ENCODE assay signal across 8 mouse cellular contexts in genomic region chr6:82772451-82773101, GRCm38 (mm10). TPM values are rescaled to one million over a fixed set of nuclear protein-coding genes. Genes with fewer than 3 reads are reported as not detected.
DNase-seq lines count a peak whose midpoint lies in the region; ATAC-seq and TF ChIP-seq lines count a peak whose summit lies in the region.

No protein-coding gene starts in this region.

- intact Hi-C loops in left cerebral cortex, adult 2 months (cut with DNase I) = no loop called here
- intact Hi-C loops in left cerebral cortex, postnatal 25 days (cut with DNase I) = no loop called here

- 0 out of 2 replicates have a peak, but pooled peaks cover 5% of the 10 kb centered on the region for H3K4me1 ChIP-seq in forebrain, embryonic 14.5 days (ENCODE audit: control insufficient read depth, insufficient read depth, low read length)
- 0 out of 2 replicates have a peak, but pooled peaks cover 2% of the 10 kb centered on the region for H3K4me1 ChIP-seq in limb, embryonic 11.5 days (ENCODE audit: control insufficient read depth, insufficient read depth, low read length)

- H3K9me3 ChIP-seq in forebrain, embryonic 14.5 days (replicated peaks; ENCODE audit: control insufficient read depth, low read length) = no peaks in the 10 kb centered on the region
- H3K9me3 ChIP-seq in limb, embryonic 11.5 days (ENCODE audit: control insufficient read depth, low read length) = no peaks in the 10 kb centered on the region

- peak overlapping the region; percentile 48 for H3K4me3 ChIP-seq in left cerebral cortex, adult 2 months
- peak overlapping the region; percentile 56 for H3K4me3 ChIP-seq in forebrain, embryonic 14.5 days (ENCODE audit: low read depth, low read length)
- H3K4me3 ChIP-seq in limb, embryonic 11.5 days (ENCODE audit: low read depth, low read length) = peak overlapping the region; percentile 68

- TF ChIP-seq CTCF in left cerebral cortex, adult 2 months (IDR thresholded peaks at IDR 0.05) = no peak

- no peaks in the 10 kb centered on the region for H3K36me3 ChIP-seq in forebrain, embryonic 14.5 days (ENCODE audit: control insufficient read depth, insufficient read depth, low read length)
- H3K36me3 ChIP-seq in limb, embryonic 11.5 days (ENCODE audit: control insufficient read depth, insufficient read depth, low read length) = no peaks in the 10 kb centered on the region

- H3K4me2 ChIP-seq in forebrain, embryonic 14.5 days (ENCODE audit: low read length) = peak overlapping the region; percentile 97
- peak overlapping the region; percentile 95 for H3K4me2 ChIP-seq in limb, embryonic 11.5 days (ENCODE audit: low read depth, severe bottlenecking)

- H3K27me3 ChIP-seq in forebrain, embryonic 14.5 days (replicated peaks; ENCODE audit: control insufficient read depth, insufficient read depth, low read length) = no peaks in the 10 kb centered on the region; the same call in 1 of the 2 replicates
- H3K27me3 ChIP-seq in limb, embryonic 11.5 days (ENCODE audit: control insufficient read depth, insufficient read depth, low read length) = no peaks in the 10 kb centered on the region

- H3K27ac ChIP-seq in left cerebral cortex, adult 2 months = no peak overlapping the region
- H3K27ac ChIP-seq in forebrain, embryonic 14.5 days (ENCODE audit: low read depth, low read length) = 0 out of 2 replicates have a peak overlapping the region, but pooled peaks have one; percentile 5
- H3K27ac ChIP-seq in limb, embryonic 11.5 days (replicated peaks; ENCODE audit: low read depth, low read length) = no peak overlapping the region

- under 1% methylated on average over 19 of the region's 19 CpGs for WGBS in forebrain, embryonic 14.5 days
- WGBS in limb, embryonic 11.5 days = under 1% methylated on average over 19 of the region's 19 CpGs

- ATAC-seq in forebrain, embryonic 14.5 days = peak; percentile 30
- ATAC-seq in limb, embryonic 11.5 days (ENCODE audit: insufficient number of reproducible peaks, low FRiP score, low TSS enrichment, low read depth) = 0 out of 2 replicates have a peak, but pooled peaks have one; percentile 4

- no peak for DNase-seq in left cerebral cortex, adult 2 months (ENCODE audit: extremely low spot score in 1 of 2, low spot score in 2 of 2)
- no peak for DNase-seq in left cerebral cortex, postnatal 25 days (ENCODE audit: low spot score in 2 of 2)
- peak; percentile 97 for DNase-seq in R1 (ENCODE audit: low read depth, low spot score)
- DNase-seq in forebrain, embryonic 14.5 days (ENCODE audit: low spot score) = peak; percentile 74
- peak; percentile 65 for DNase-seq in limb, embryonic 11.5 days (ENCODE audit: low spot score)
- DNase-seq in neural tube, embryonic 10.5 days (ENCODE audit: extremely low spot score, low spot score) = peak; percentile 55
- no peak for DNase-seq in frontal cortex, postnatal 14 days (ENCODE audit: low spot score in 2 of 2)
- DNase-seq in layer of hippocampus, adult 8-10 months (ENCODE audit: low spot score in 2 of 2) = no peak

- peak overlapping the region; percentile 60 for H3K9ac ChIP-seq in forebrain, embryonic 14.5 days (ENCODE audit: low read length)
- peak overlapping the region; percentile 70 for H3K9ac ChIP-seq in limb, embryonic 11.5 days (ENCODE audit: low read length)

RNA-seq across cellular contexts. Expression of gene Hk2, which starts 1.7 kb away (rescaled TPM):
- 1 to 10 TPM; 2.9 to 4.1 TPM for total RNA-seq in left cerebral cortex, adult 2 months (2021)
- 1 to 10 TPM; 3.2 to 4.1 TPM for total RNA-seq in left cerebral cortex, postnatal 25 days (2021)
- 4.9 and 5.5 TPM in 2 replicates for polyA plus RNA-seq in forebrain, embryonic 14.5 days (2014; fragmentation: Nextera tagmentation; extraction: Ambion mirVana)
- 19.5 and 20.1 TPM in 2 replicates for polyA plus RNA-seq in limb, embryonic 11.5 days (2014; fragmentation: Nextera tagmentation; extraction: Ambion mirVana)
- total RNA-seq in layer of hippocampus, adult 8-10 months (2022) = 10 to 100 TPM in 2 of 4 experiments, 1 to 10 TPM in 2; 5.6 to 14.4 (median 9.6) TPM

Comparison
In these comparisons a context has a peak if more than half of its experiments do, and no peak if none do; other contexts are left out.
1. DNase-seq: peak in R1 (single experiment), forebrain, embryonic 14.5 days (single experiment), limb, embryonic 11.5 days (single experiment) and neural tube, embryonic 10.5 days (single experiment); none in left cerebral cortex, adult 2 months (0 of 2), left cerebral cortex, postnatal 25 days (0 of 2), frontal cortex, postnatal 14 days (0 of 2) and layer of hippocampus, adult 8-10 months (0 of 2).
2. Peak in every context shown above with its lines, with median percentiles within 50 percentile points of each other: H3K4me3 ChIP-seq.